Mouse (Mus musculus) forebrain, embryonic 11.5 days (tissue): ENCODE measurements around the gene Magi2. TPM values are rescaled to one million over a fixed set of nuclear protein-coding genes. Genes with fewer than 3 reads are reported as not detected.
"Not testable (repeated sequence)": the region's sequence is repeated elsewhere in the genome, so short reads cannot be mapped to it uniquely, and the experiment has no call there.

Experiments used
- ATAC-seq: fragments of 200-750 bp; cut with Nextera tagmentation; replicated peaks from 2 replicates; pipeline ENCODE4 v1.8.0; 2017; ENCODE audit warnings: moderate TSS enrichment; ENCODE audit not compliant: low FRiP score
- DNase-seq: peaks from one replicate; pipeline ENCODE4 v3.0.0-alpha.2; 2017; ENCODE audit warnings: low spot score
- H3K27ac ChIP-seq: fragments of 300-500 bp; sonication (generic); 2 replicates; pipeline ENCODE4 v1.5.1; 2014; ENCODE audit warnings: low read depth, low read length
- H3K27me3 ChIP-seq: fragments of 300-500 bp; sonication (generic); 2 replicates; pipeline ENCODE4 v1.6.1; 2014; ENCODE audit warnings: mild to moderate bottlenecking, low read length, mixed read lengths; ENCODE audit not compliant: control insufficient read depth, insufficient read depth
- H3K36me3 ChIP-seq: fragments of 300-500 bp; sonication (generic); 2 replicates; pipeline ENCODE4 v1.6.1; 2014; ENCODE audit warnings: mild to moderate bottlenecking, low read length, moderate library complexity, mixed read lengths; ENCODE audit not compliant: control insufficient read depth, insufficient read depth
- H3K4me1 ChIP-seq: fragments of 300-500 bp; sonication (generic); replicated peaks from 2 replicates; pipeline ENCODE4 v1.6.1; 2014; ENCODE audit warnings: low read length, mixed read lengths; ENCODE audit not compliant: control insufficient read depth, insufficient read depth
- H3K4me2 ChIP-seq: fragments of 300-500 bp; sonication (generic); 2 replicates; pipeline ENCODE4 v1.6.1; 2014; ENCODE audit warnings: low read depth, mild to moderate bottlenecking, low read length, moderate library complexity, mixed read lengths; ENCODE audit not compliant: severe bottlenecking
- H3K4me3 ChIP-seq: fragments of 300-500 bp; sonication (generic); 2 replicates; pipeline ENCODE4 v1.5.1; 2014; ENCODE audit warnings: low read depth, low read length
- H3K9ac ChIP-seq: fragments of 300-500 bp; sonication (generic); 2 replicates; pipeline ENCODE4 v1.6.1; 2014; ENCODE audit warnings: low read length
- H3K9me3 ChIP-seq: fragments of 300-500 bp; sonication (generic); 2 replicates; pipeline ENCODE4 v1.6.1; 2016; ENCODE audit warnings: low read length, mixed read lengths; ENCODE audit not compliant: control insufficient read depth
- WGBS: fragments of 180-500 bp; shearing (Covaris S2); extraction: QIAGEN DNeasy Blood & Tissue Kit; methylation state at CpG from one replicate; pipeline ENCODE4 v1.1.7; 2014; 5-methylcytosine and 5-hydroxymethylcytosine counted together
- polyA plus RNA-seq: library from polyadenylated mRNA; unstranded; fragments of >200 nt; fragmentation: Nextera tagmentation; extraction: Ambion mirVana; gene quantifications from 2 replicates; pipeline ENCODE4 v1.2.1, GENCODE M21; 2014

Gene Magi2
- polyA plus RNA-seq, 1 experiment from 2014 or later: 10.2 TPM

DNA sequence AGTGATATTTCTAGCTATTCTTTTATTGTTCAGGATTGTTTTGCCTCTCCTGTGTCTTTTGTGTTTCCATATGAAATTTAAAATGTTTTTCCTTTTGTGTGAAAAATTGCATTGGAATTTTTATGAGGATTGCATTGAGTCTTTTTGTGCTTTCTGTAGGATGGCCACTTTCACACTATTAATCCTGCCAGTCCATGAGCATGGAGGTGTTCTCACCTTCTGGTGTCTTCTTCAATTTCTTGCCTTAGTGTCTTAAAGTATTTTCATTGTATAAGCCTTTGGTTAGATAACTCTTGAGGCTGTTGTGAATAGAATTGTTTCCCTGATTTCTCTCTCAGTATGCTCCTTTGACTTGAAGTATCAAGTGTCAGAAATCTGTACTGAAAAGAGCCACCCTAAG lies 1296.9 kb downstream of the Magi2 start:
- no peaks in the 10 kb centered on the region for H3K27me3 ChIP-seq
- ATAC-seq (no peak), DNase-seq (no peak)
- no peak overlapping the region for H3K4me3 ChIP-seq
- no peaks in the 10 kb centered on the region for H3K4me1 ChIP-seq
- no peaks in the 10 kb centered on the region for H3K36me3 ChIP-seq
- no peak overlapping the region for H3K9ac ChIP-seq
- no peak overlapping the region for H3K4me2 ChIP-seq
- no peak overlapping the region for H3K27ac ChIP-seq
- no peaks in the 10 kb centered on the region for H3K9me3 ChIP-seq

DNA sequence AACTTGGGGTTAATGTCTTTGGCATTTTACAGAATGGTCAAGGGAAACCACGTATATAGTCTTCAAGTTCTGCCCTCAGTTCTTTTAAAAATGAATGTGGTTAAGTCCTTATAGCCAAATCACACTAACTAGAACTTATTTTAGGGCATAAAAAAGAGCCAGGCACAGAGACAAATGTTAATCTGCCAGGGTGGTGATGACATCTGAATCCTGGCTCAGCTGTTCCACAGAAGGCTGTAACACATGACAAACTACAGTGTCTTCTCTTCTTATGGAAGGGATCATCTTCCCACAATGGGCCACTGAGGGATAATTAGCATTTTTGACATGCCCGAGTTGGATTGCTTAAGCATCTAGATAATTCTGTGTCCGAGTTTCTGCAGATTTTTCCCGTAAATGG lies 1299.8 kb downstream of the Magi2 start:
- H3K36me3 ChIP-seq, DNase-seq, H3K9ac ChIP-seq, ATAC-seq, H3K9me3 ChIP-seq, H3K4me1 ChIP-seq, H3K4me3 ChIP-seq, H3K27me3 ChIP-seq, H3K4me2 ChIP-seq, H3K27ac ChIP-seq: not testable (repeated sequence)
- WGBS: 83% methylated on average over 1 of the region's 4 CpGs

DNA sequence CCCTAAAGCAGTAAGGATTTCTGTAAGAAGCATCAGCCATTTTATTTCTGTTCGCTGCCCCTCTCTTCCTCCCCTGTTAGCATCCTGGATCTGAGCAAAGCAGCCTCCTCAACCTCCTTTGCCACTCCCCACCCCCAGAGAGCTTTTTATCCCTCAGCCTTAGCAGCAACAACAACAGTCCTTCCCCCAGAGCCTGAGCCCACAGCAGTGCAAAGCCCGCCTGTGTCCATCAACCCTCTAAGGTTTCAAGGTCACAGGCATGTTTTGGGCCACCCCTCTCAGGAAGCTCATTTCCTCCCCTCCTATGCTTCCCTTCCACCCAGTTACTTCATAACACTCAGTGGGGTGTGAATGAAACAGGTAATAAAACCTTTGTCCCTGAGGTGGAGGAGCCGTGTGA lies 1309.7 kb downstream of the Magi2 start:
- H3K9ac ChIP-seq: no peak overlapping the region
- WGBS: 55% methylated on average over 3 of the region's 3 CpGs
- DNase-seq (peak; percentile 50), ATAC-seq (no peak)
- no peaks in the 10 kb centered on the region for H3K4me1 ChIP-seq
- H3K36me3 ChIP-seq: no peaks in the 10 kb centered on the region
- no peak overlapping the region for H3K27ac ChIP-seq
- H3K4me3 ChIP-seq: no peak overlapping the region
- no peaks in the 10 kb centered on the region for H3K9me3 ChIP-seq
- no peaks in the 10 kb centered on the region for H3K27me3 ChIP-seq
- no peak overlapping the region for H3K4me2 ChIP-seq

DNA sequence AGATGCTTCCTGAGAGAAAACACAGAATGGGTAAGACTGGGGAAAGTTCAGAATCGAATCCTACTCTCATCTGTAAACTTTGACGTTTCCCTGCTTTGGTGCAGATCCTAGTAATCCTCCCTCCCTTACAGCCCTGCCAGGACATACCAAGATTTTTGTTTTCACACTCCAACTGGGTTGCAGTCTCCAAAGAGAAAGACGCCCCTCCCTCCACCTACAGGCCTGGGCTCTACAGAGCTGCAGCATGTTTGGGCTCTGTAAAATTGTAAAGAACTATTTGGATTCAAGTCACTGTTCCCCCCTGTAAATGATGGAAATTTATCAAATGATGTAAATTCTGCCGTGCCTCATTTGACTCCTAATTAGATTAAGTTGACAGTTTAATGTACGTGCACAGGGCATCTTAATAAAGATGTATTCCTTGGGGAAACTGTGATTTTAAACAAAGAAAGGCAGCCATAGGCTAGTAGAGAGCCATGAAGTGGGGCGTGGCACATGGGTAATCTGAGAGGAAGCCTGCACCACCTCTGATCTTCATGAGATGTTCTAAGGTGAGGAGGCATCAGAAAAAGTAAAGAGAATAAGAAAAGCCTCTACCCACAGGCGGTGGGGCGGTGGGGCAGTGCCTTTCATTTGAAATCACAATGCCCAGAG lies 1310.7 kb downstream of the Magi2 start:
- no peak overlapping the region for H3K4me3 ChIP-seq
- 79% methylated on average over 8 of the region's 8 CpGs for WGBS
- DNase-seq (no peak), ATAC-seq (no peak)
- no peak overlapping the region for H3K9ac ChIP-seq
- no peak overlapping the region for H3K27ac ChIP-seq
- H3K36me3 ChIP-seq: no peaks in the 10 kb centered on the region
- no peak overlapping the region for H3K4me2 ChIP-seq
- H3K27me3 ChIP-seq: no peaks in the 10 kb centered on the region
- H3K9me3 ChIP-seq: no peaks in the 10 kb centered on the region
- H3K4me1 ChIP-seq: no peaks in the 10 kb centered on the region

DNA sequence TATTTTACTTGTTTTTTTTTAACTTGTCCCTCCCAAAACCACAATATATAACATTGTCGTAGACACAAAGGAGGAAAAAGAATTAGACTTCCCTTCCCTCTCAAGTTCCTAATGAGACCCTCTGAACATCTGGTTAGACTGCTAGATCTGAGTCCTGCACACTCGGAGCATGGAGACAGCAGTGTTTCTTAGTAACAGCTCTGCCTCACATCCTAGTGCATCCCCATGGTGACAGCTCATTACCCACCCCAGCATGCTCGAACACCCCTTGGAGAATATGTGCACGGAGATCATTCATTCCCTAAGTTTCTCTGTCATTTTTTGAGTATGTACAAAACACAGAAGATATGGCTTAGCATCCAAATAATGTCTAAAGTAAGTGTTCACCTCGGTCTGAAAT lies 1317.5 kb downstream of the Magi2 start:
- no peak for ATAC-seq
- H3K4me2 ChIP-seq: no peak overlapping the region
- H3K27me3 ChIP-seq: no peaks in the 10 kb centered on the region
- H3K36me3 ChIP-seq: no peaks in the 10 kb centered on the region
- H3K4me3 ChIP-seq: no peak overlapping the region
- H3K9ac ChIP-seq: no peak overlapping the region
- H3K27ac ChIP-seq: no peak overlapping the region
- no peaks in the 10 kb centered on the region for H3K9me3 ChIP-seq
- no peak for DNase-seq
- 53% methylated on average over 5 of the region's 5 CpGs for WGBS
- H3K4me1 ChIP-seq: no peaks in the 10 kb centered on the region

DNA sequence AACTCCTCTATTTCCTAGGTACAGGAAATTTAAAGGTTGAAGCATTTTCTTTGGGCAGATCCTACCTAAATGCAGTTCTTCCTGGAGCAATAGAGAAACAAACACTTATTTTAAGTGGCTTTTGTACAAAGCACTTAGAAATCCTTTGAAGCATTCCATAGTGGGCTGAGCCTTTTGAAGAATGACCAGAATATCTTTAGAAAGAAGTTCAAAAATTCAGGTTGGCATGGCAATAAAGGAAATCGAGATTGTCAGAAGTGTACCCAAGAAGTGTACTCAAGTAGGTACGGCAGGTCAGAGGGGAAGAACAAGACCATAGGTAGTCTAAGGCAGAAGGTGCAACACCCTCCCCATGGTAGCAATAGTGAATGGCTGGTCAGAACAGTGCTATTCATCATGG lies 1332.5 kb downstream of the Magi2 start:
- no peak for DNase-seq
- Histone ChIP-seq H3K36me3 (no peaks in the 10 kb centered on the region), H3K9ac (no peak overlapping the region), H3K27ac (no peak overlapping the region), H3K9me3 (no peaks in the 10 kb centered on the region), H3K4me3 (no peak overlapping the region), H3K4me2 (no peak overlapping the region), H3K27me3 (no peaks in the 10 kb centered on the region), H3K4me1 (no peaks in the 10 kb centered on the region)
- WGBS: 68% methylated on average over 2 of the region's 2 CpGs
- no peak for ATAC-seq

DNA sequence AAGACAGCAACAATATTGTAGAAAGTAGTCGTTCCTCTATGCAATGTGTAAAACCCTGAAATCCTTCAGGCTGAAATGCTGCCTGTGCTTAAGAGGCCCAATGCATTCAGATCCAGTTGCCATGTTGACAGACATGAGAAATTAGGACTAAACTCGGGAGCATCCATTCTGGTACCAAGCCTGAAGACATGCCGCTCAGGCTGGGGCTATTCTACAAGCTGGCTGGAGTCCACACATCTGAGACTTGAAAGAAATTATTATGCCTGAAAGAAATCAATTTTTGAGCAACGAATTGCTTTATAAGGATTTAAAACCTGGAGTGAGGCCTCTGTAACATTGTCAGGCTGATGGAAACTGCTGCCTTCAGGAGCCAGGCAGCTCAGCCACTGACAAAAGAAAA lies 1333.0 kb downstream of the Magi2 start:
- no peak overlapping the region for H3K4me3 ChIP-seq
- no peak overlapping the region for H3K9ac ChIP-seq
- no peak overlapping the region for H3K4me2 ChIP-seq
- DNase-seq: no peak
- no peak for ATAC-seq
- H3K36me3 ChIP-seq: no peaks in the 10 kb centered on the region
- H3K27me3 ChIP-seq: no peaks in the 10 kb centered on the region
- H3K9me3 ChIP-seq: no peaks in the 10 kb centered on the region
- no peaks in the 10 kb centered on the region for H3K4me1 ChIP-seq
- no peak overlapping the region for H3K27ac ChIP-seq
- 63% methylated on average over 4 of the region's 4 CpGs for WGBS

DNA sequence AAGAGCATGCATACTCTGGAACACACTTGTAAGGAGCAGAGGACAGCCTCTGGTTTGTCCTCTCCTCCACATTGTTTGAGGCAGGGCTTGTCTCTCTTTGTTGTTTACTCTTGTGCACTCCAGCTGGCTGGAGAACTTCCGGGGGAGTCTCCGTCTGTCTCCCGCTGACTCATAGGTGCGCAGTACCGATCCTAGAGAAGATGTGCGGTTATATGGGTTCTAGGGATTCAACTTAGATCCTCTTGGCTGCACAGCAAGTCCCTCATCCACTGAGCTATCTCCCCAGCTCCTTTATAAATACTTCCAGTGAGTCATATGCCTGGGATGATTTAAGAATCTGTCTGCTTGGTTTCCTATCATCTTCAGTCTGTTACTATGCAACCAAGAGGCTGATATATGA lies 1341.6 kb downstream of the Magi2 start:
- Histone ChIP-seq H3K27ac (no peak overlapping the region), H3K9ac (no peak overlapping the region), H3K9me3 (no peaks in the 10 kb centered on the region), H3K4me1 (no peaks in the 10 kb centered on the region), H3K4me3 (no peak overlapping the region), H3K4me2 (no peak overlapping the region), H3K27me3 (no peaks in the 10 kb centered on the region), H3K36me3 (no peaks in the 10 kb centered on the region)
- 93% methylated on average over 6 of the region's 6 CpGs for WGBS
- no peak for ATAC-seq
- DNase-seq: no peak

DNA sequence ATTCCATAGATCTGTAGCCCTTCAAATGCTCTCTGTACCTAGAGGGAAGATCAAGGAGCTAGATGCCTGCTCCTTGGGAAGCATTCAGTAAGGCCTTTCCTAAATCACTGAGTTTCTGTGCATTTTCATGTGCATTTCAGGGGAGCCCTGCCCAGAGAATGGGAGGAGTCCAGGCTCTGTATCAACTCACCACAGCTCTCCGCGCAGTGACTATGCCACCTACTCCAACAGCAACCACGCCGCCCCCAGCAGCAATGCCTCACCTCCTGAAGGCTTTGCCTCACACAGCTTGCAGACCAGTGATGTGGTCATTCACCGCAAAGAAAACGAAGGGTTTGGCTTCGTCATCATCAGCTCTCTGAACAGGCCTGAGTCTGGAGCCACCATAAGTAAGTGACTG lies 1342.1 kb downstream of the Magi2 start:
- Histone ChIP-seq H3K4me2 (no peak overlapping the region), H3K36me3 (no peaks in the 10 kb centered on the region), H3K27ac (no peak overlapping the region), H3K4me3 (no peak overlapping the region), H3K27me3 (no peaks in the 10 kb centered on the region), H3K9ac (no peak overlapping the region), H3K9me3 (no peaks in the 10 kb centered on the region), H3K4me1 (no peaks in the 10 kb centered on the region)
- no peak for ATAC-seq
- WGBS: 95% methylated on average over 7 of the region's 7 CpGs
- no peak for DNase-seq
